Mouse (Mus musculus) embryonic fibroblast, embryonic 13.5 days (primary cell): ENCODE data around the gene Rab14.

ENCODE experiments used
- CTCF ChIP-seq: IDR thresholded peaks from 2 replicates; pipeline ENCODE4 v1.5.1; 2011; ENCODE audit warnings: mild to moderate bottlenecking, control low read depth, low read length, moderate library complexity, borderline replicate concordance; ENCODE audit not compliant: insufficient read depth
- POLR2A ChIP-seq: IDR thresholded peaks from 2 replicates; pipeline ENCODE4 v1.6.1; 2011; ENCODE audit warnings: low read depth, mild to moderate bottlenecking, control low read depth, low read length, moderate library complexity

DNA sequence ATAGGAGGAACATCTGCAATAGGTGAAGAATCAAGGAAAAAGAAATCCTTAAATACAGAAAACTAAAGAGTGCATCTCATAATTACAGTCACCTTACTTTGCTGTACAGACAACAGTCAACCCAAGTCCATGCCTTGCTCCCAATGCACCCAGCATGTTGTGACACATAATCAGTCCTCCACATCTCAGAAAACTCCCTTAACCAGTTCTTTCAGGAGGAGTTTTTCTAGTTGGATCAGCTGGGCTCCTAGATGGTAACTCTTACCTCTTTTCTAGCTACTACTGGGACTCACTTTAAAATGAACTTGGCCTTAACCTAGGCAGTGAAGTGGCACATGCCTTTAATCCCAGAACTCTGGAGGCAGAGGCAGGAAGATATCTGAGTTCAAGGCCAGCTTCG, 6.9 kb downstream of the Rab14 start:
- TF ChIP-seq CTCF (no peak), POLR2A (no peak)
